Mouse (Mus musculus) heart, postnatal 14 days (tissue): ENCODE measurements around the gene Nos1. TPM values are rescaled to one million over a fixed set of nuclear protein-coding genes. Genes with fewer than 3 reads are reported as not detected.
A peak's percentile ranks its signal among the peaks of the same experiment; 100 is the strongest.

Experiments used
- DNase-seq, 2 experiments: peaks; one replicate each; pipeline ENCODE4 v3.0.0; 2021 to 2022
- intact Hi-C: fragments of 180-260 bp; cut with DNase I; formaldehyde crosslinking; loops from one replicate; pipeline ENCODE4 v1.15.1; 2025
- total RNA-seq, 2 experiments: library from RNA; stranded (reverse); gene quantifications; 2 replicates each; pipeline ENCODE4 v1.2.3; 2021

The Nos1 gene
- total RNA-seq, 2 experiments from 2014 or later: 0.17 to 0.31 TPM

- no peak for DNase-seq
- intact Hi-C loops: no loop called here
These were observed 210.1 kb downstream of the Nos1 start for GRCm38 (mm10) chr5:117990957-117991356.

- no peak for DNase-seq
- intact Hi-C loops: no loop called here
These were observed 212.7 kb downstream of the Nos1 start for GRCm38 (mm10) chr5:117993550-117993949.

GRCm38 (mm10) chr5:117995372-117995901 lies 214.6 kb downstream of the Nos1 start:
- intact Hi-C loops: no loop called here
- DNase-seq: no peak

GRCm38 (mm10) chr5:117995911-117996310 lies 215.1 kb downstream of the Nos1 start:
- intact Hi-C loops: no loop called here
- DNase-seq: no peak

GRCm38 (mm10) chr5:117996581-117996980 lies 215.7 kb downstream of the Nos1 start:
- DNase-seq: no peak
- intact Hi-C loops: no loop called here

GRCm38 (mm10) chr5:117997434-117997970 lies 216.7 kb downstream of the Nos1 start:
- DNase-seq: peak in 1 of 2 experiments; percentile 30

GRCm38 (mm10) chr5:117999061-117999460 lies 218.2 kb downstream of the Nos1 start:
- intact Hi-C loops: no loop called here
- no peak for DNase-seq

More at GRCm38 (mm10) chr5:117997434-117997970, 216.7 kb downstream of the Nos1 start:
- intact Hi-C loops: no loop called here

- no peak for DNase-seq
- intact Hi-C loops: no loop called here
These were observed 218.8 kb downstream of the Nos1 start for GRCm38 (mm10) chr5:117999584-117999983.

- intact Hi-C loops: loop anchor here (5.0 kb wide), 1 partner anchor 65 kb away; no protein-coding TSS in a partner anchor
- peak; percentile 70 to 81 for DNase-seq
These were observed 221.2 kb downstream of the Nos1 start for GRCm38 (mm10) chr5:118002059-118002458.

- intact Hi-C loops: loop anchor here (1.0 to 5.0 kb wide), 2 partner anchors 65 to 67 kb away; no protein-coding TSS in a partner anchor
These were observed 223.8 kb downstream of the Nos1 start for GRCm38 (mm10) chr5:118004619-118005018.

GRCm38 (mm10) chr5:118005728-118006127 lies 224.9 kb downstream of the Nos1 start:
- DNase-seq: peak in 1 of 2 experiments; percentile 39
- intact Hi-C loops: no loop called here

More at GRCm38 (mm10) chr5:118004619-118005018, 223.8 kb downstream of the Nos1 start:
- peak; percentile 68 to 75 for DNase-seq

- intact Hi-C loops: no loop called here
- DNase-seq: no peak
These were observed 227.5 kb downstream of the Nos1 start for GRCm38 (mm10) chr5:118008344-118008743.

Other genes with a start within 250 kb of the Nos1 start
- 10 to 100 TPM; 40.4 to 41.3 TPM for gene Fbxo21, start 195.7 kb downstream of the Nos1 start, total RNA-seq
- 100 to 1,000 TPM; 164 to 168 TPM for gene Tesc, start 246.7 kb downstream of the Nos1 start, total RNA-seq